Mouse (Mus musculus) CD4-positive helper T cell, adult 2 months (primary cell): Measurements from ENCODE around the gene Trim2.

Experiments
- DNase-seq: peaks from one replicate; pipeline ENCODE4 v3.0.0-alpha.2; 2012; ENCODE audit warnings: low read depth, missing footprints, low spot score

Gene Trim2

DNA sequence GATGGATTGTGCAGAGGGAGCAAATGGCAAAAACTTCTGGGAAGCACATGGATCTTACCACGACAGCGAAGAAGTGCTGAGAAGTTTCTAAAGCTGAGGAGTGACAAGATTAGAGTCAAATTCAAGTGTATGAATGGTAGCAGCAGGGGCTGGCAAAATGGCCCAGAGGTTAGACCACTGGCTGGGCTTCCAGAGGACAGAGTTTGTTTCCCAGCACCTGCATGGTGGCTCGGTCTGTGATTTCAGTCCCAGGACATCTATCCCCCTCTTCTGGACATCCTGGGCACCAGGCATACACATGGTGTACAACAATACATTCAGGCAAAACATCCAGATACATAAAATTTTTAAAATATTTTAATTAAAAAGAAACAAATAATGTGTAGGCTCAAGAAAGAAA, 156.8 kb downstream of the Trim2 start:
- no peak for DNase-seq

DNA sequence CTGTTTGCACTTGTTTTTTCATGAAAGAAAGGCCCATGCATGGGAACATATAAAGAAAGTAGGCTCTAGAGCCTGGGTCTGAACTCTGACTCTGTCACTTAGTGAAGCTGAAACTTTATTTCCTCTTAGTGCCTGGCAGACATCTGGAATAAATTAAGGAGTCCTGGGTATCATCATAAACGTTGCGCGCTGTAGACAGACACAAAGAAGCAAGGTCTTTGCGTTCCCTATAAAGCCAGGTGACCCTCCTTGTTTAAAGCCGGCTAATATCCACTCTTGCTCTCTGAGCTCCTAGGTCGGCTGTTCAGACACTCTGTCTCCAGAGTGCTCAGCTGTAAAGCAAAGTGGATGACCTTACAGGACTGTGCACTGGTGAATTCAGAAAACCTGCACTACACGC, 165.7 kb downstream of the Trim2 start:
- no peak for DNase-seq

GRCm38 (mm10) chr3:84136509-84136908, 170.2 kb downstream of the Trim2 start:
- DNase-seq = no peak

- no peak for DNase-seq
These were observed 170.7 kb downstream of the Trim2 start for GRCm38 (mm10) chr3:84135933-84136332.

DNA sequence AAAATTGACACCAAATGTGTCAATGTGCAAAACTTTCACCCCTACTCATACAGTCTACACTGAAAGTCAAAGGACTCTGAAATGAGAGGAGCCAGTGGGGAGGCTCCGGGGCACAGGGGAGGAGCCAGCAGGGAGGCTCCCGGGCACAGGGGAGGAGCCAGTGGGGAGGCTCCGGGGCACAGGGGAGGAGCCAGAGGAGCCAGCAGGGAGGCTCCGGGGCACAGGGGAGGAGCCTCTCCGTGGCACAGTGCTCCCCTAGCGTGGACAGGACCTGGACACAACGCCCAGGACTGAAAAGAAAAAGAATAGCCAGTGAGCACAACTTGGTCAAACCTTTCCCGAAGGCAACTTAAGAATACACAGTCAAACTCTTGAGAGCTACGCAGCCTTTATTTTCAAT, 171.3 kb downstream of the Trim2 start:
- peak; percentile 14 for DNase-seq

DNA sequence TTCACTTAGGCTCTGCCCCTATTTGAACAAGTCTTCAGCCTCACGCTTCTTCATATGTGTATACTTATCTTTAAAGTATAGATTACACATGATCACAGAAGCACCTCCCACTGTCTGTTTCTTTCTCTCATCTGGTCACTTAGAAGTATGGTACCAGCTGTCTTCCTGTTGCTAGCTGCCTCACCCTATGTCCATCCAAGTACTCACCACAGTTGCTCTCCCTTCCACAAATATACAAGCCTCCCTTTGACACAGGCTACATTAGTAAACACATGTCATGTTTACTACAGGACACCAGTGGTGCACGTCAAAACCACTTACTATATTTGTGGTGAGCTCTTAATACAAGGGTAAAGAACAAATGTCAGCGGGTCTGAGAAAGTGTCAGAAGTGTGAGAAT, 175.3 kb downstream of the Trim2 start:
- no peak for DNase-seq

DNA sequence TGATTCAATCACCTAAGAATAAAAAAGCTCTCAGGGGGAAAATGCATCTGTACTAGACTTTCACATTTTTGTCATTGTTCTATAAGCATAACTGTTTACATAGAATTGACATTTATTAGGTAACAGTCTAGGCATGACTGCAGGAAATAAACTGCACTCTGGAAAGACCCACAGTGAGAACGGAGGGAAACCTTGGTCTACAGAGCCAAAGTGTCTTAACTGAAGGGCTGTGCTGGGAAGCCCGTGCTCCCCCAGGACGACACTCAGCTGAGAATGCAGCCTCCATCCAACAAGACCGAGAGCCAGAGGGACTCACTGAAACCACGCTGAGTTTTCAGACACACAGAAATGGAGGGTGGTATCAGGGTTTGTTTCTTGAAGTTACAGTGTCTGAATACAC, 175.9 kb downstream of the Trim2 start:
- DNase-seq = no peak

GRCm38 (mm10) chr3:84128871-84129870, 177.5 kb downstream of the Trim2 start:
- no peak for DNase-seq

GRCm38 (mm10) chr3:84127431-84127830, 179.2 kb downstream of the Trim2 start:
- no peak for DNase-seq

DNA sequence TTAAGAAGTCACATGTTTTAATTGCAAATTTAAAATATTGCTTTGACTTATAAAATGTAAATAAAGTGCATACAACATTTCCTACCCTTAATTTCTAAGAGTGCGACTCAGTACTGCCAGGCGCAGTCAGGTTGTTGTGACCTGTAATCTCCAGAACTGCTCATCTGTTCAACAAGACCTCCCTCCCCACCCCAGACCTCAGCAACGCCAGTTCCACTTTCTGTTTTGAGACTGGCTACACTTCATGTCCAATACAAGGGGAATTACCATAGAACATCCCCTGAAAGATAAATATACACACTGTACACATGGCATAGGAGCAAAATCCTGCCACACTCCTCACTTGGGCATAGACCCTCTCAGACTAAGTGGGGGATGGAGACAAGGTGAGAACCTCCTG, 180.0 kb downstream of the Trim2 start:
- no peak for DNase-seq

DNA sequence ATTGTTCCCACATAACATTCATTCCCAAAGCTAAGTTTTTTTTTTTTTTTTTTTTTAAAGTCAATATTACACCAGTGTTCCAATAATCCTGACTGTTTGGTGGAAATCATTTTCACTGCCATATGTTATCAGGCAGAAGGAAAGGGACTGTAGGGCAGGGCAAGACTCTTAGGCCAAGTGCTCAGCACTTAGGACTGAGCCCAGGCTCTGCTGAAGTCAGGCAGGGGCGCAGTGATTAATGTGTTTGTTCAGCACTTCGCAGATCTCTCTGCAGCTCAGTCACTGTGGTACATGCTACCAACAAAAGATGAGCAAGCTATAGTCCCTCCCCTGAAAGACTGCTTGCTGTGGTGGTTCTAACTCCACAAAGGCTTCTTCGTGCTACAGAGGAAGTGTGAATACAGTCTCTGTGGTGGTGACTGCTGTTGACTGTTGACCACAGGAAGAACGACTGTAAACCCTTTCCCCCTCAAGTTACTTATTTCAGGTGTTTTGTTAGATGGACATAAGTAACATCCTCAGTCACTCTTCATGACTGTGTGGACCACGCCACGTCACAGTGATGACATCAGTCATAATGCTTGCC, 180.9 kb downstream of the Trim2 start:
- peak; percentile 24 for DNase-seq

DNA sequence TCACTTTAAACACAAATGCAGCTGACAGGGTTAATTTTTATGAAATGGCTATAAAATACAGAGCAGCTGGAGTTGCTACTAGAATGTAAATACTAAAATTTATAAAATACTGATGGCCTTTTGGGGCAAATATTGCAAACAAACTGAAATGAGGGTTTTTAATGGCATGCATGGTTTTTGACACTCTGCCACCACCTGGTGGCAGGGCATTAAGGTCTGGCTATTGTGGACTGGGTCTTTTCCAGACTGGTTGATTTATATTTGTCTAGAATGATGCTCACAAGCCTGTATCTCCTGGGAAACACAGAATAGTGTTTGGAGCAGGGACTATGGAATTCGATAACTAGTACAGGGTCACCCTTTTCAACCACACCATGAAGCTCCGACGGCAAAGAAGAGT, 183.2 kb downstream of the Trim2 start:
- DNase-seq = peak; percentile 53

- DNase-seq = no peak
These were observed 188.0 kb downstream of the Trim2 start for GRCm38 (mm10) chr3:84118718-84119117.

GRCm38 (mm10) chr3:84118178-84118577, 188.5 kb downstream of the Trim2 start:
- no peak for DNase-seq
